Mouse (Mus musculus) fibroblast of lung, adult 2 months (primary cell): Measurements from ENCODE around the gene Arhgef39.

Experiments used
- DNase-seq: peaks from one replicate; pipeline ENCODE4 v3.0.0-alpha.2; 2011; ENCODE audit warnings: low read depth

Gene Arhgef39

DNA sequence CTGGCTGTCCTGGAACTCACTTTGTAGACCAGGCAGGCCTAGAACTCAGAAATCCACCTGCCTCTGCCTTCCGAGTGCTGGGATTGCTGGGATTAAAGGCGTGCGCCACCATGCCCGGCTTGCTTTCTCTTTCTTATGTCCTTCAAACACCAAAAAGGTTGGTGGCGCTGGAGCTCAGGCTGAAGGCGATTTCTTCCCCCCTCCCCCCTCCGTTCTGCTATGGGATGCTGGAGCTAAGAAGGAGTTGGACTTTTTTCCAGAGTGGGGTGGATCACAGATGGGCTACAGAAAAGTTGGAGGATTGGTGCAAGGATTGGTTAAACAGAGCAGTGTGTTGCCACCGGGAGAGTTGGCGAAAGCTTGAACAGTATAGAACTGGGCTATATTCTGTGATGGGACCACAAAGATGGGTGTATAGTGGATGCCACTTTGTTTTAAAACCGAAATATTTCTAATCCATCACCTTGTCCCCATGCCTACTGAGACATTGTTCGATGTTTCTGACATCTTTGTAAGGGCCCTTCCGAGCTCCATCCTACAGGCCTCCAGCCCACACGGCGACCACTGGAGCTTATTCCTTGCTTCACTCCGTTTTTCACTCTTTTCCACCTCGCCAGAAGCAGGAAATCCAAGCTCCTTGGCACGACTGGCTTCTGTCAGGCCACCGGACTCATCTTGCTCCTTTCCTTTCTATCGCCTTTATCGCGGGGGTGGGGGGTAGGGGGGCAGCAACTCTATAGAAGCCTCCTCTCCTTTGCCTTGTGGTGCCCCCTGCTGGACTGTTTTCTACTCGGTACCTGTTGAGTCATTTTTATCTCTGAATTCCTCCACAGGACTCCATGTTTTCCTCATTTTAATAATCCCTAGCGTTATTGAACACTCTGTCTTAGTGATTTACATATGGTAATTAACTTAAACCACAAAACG lies 20.3 kb downstream of the Arhgef39 start:
- no peak for DNase-seq

- DNase-seq = no peak
These were observed 21.0 kb downstream of the Arhgef39 start for GRCm38 (mm10) chr4:43478534-43478858.

GRCm38 (mm10) chr4:43477857-43478533 lies 21.5 kb downstream of the Arhgef39 start:
- DNase-seq = peak; percentile 63

DNA sequence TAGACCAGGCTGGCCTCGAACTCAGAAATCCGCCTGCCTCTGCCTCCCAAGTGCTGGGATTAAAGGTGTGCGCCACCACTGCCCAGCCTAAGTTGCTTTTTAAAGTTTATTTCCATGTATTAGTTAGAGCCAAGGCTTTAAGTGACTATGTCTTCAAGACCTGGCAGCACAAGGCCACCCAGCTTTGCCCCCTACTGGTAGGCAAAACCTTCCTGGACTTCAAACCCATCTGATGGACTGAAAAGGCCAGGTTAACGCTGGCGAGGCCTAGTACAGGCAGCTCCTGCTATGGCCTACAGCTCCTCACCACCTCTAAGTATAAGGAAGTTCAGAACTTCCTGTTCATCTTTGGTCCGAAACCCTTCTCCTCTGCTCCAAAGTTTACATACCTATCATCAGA lies 22.9 kb downstream of the Arhgef39 start:
- DNase-seq = no peak

GRCm38 (mm10) chr4:43473636-43474035 lies 25.9 kb downstream of the Arhgef39 start:
- DNase-seq = no peak

- DNase-seq = no peak
These were observed 29.2 kb downstream of the Arhgef39 start for GRCm38 (mm10) chr4:43470301-43470700.

DNA sequence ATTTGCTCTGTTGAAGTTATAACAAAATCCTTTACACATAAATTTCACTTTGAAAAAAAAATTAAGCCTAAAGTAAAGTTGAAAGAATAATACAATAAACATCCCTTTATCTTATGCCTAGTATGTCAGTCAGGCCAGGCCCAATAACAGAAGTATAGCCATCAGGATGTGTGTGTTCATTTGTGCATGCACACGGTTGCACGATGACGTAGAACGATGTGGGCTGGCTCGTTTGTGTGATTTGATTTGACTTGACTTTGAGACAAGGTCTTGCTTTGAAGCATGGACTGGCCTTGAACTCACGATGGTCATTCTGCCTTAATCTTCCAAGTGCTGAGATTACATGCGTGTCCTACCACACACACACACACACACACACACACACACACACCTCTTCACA lies 32.6 kb downstream of the Arhgef39 start:
- DNase-seq = no peak

DNA sequence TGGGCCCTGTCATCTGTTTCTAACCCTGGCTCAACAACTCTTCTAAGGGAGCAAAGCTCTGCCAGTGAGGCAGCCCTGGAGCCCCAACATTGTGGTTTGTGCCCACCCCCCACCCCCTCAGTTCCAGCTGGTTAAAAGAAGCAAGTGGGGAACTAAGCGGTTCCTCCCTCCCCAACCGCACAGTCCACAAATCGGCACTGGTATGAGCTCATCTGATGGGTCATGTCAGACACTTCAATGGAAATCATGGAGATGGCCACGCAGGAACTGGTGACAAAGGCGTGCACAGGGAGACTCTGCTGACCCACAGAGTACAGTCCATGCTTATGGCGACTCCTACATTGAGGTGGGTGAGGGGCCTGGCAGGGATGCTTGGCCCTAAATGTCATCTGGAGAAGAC lies 33.6 kb downstream of the Arhgef39 start:
- DNase-seq = no peak

GRCm38 (mm10) chr4:43463102-43463501 lies 36.4 kb downstream of the Arhgef39 start:
- DNase-seq = no peak

GRCm38 (mm10) chr4:43457124-43457523 lies 42.4 kb downstream of the Arhgef39 start:
- DNase-seq = no peak

GRCm38 (mm10) chr4:43456470-43456869 lies 43.0 kb downstream of the Arhgef39 start:
- no peak for DNase-seq

GRCm38 (mm10) chr4:43454041-43454836 lies 45.3 kb downstream of the Arhgef39 start, which contains the start of gene Cd72:
Gene Cd72 (minus strand): TSS chr4:43454628.
- no peak for DNase-seq

DNA sequence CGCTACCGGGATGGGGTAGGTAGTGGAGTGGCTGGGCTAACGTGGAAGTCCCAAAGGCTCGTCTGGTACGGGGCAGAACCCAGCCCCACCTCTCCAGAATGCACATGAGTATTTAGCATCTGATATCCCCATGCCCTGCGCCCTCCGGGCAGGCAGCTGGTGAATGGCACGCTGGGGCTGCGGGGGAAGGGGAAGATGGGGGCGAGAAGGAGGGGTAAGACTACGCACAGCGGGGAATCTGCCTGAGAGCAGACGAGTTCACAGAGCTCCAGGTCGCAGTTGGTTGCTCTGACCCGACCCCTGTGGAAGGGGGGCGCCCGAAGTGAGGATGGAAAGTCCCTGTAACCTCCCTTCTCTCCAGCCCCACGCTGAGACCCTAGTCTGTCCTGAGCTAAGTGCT lies 46.1 kb downstream of the Arhgef39 start:
- no peak for DNase-seq

DNA sequence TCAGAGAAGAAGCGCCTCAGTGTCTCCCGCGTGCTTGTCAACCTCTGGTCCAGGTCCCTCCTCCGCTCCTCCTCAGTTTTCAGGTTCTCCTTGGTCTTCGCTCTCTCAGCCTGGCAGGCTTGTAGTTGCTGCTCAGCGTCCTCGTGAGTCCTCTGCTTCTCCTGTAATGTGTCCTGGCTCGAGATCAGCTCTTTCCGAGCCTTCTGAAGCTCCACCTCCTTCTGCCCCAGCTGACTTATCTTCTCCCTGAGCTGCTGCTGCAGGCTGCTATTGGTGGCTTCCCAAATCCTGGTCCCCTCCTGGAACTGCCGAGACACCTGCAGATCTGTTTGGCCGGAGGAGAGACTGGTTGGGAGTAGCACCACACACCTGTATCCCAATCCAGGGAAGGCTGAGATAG lies 47.2 kb downstream of the Arhgef39 start:
- no peak for DNase-seq

GRCm38 (mm10) chr4:43448554-43448953 lies 50.9 kb downstream of the Arhgef39 start:
- no peak for DNase-seq

GRCm38 (mm10) chr4:43447251-43447650 lies 52.2 kb downstream of the Arhgef39 start:
- no peak for DNase-seq
